Mouse (Mus musculus) forebrain, embryonic 12.5 days (tissue): ENCODE results near the gene Rnf114. TPM values are rescaled to one million over a fixed set of nuclear protein-coding genes. Genes with fewer than 3 reads are reported as not detected.

Experiments used
- ATAC-seq: fragments of 200-750 bp; cut with Nextera tagmentation; 2 replicates; pipeline ENCODE4 v1.8.0; 2017; ENCODE audit warnings: moderate TSS enrichment; ENCODE audit not compliant: low FRiP score
- H3K27ac ChIP-seq: fragments of 300-500 bp; sonication (generic); 2 replicates; pipeline ENCODE4 v1.5.1; 2016; ENCODE audit warnings: mild to moderate bottlenecking
- H3K27me3 ChIP-seq: fragments of 300-500 bp; sonication (generic); 2 replicates; pipeline ENCODE4 v1.6.1; 2016; ENCODE audit warnings: mild to moderate bottlenecking
- H3K36me3 ChIP-seq: fragments of 300-500 bp; sonication (generic); replicated peaks from 2 replicates; pipeline ENCODE4 v1.6.1; 2016; ENCODE audit warnings: mild to moderate bottlenecking
- H3K4me1 ChIP-seq: fragments of 300-500 bp; sonication (generic); 2 replicates; pipeline ENCODE4 v1.6.1; 2016
- H3K4me2 ChIP-seq: fragments of 300-500 bp; sonication (generic); 2 replicates; pipeline ENCODE4 v1.6.1; 2016; ENCODE audit warnings: mild to moderate bottlenecking, moderate library complexity
- H3K4me3 ChIP-seq: fragments of 300-500 bp; sonication (generic); replicated peaks from 2 replicates; pipeline ENCODE4 v1.5.1; 2016; ENCODE audit warnings: mild to moderate bottlenecking
- H3K9ac ChIP-seq: fragments of 300-500 bp; sonication (generic); 2 replicates; pipeline ENCODE4 v1.6.1; 2016; ENCODE audit warnings: mild to moderate bottlenecking
- H3K9me3 ChIP-seq: fragments of 300-500 bp; sonication (generic); 2 replicates; pipeline ENCODE4 v1.6.1; 2016
- WGBS: fragments of 180-500 bp; shearing (Covaris S2); methylation state at CpG from one replicate; pipeline ENCODE4 v1.1.7; 2016; 5-methylcytosine and 5-hydroxymethylcytosine counted together
- polyA plus RNA-seq: library from polyadenylated mRNA; unstranded; fragments of >200 nt; fragmentation: Nextera tagmentation; extraction: Ambion mirVana; gene quantifications from 2 replicates; pipeline ENCODE4 v1.2.1, GENCODE M21; 2016

Gene Rnf114
- polyA plus RNA-seq, 1 experiment from 2014 or later: 129 TPM

DNA sequence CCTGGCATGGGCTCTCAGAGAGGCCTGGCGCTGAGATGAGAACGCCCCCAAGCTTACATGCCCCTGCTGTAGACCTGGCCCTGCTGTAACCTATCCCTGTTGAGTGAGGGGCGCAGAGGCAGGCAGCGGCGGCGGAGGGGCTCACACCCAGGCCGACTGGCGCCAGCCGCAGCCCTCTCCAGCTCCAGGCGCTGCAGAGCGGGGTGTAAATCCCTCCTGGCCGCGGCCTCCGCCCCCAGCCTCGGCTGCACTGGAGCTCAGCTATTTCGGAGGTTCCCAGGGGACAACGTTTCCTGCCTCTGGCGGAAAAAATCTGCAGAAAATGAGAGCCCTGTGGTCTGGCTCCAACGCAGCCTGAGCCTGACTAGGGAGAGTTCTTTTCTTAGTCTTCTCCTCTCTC, 73.2 kb downstream of the Rnf114 start:
- Histone ChIP-seq H3K36me3 (no peaks in the 10 kb centered on the region), H3K27ac (peak overlapping the region; percentile 59; the same call in 1 of the 2 replicates), H3K9me3 (no peaks in the 10 kb centered on the region), H3K4me1 (peaks cover 24% of the 10 kb centered on the region), H3K4me3 (no peak overlapping the region), H3K4me2 (no peak overlapping the region), H3K27me3 (peaks cover 5% of the 10 kb centered on the region; the same call in 1 of the 2 replicates), H3K9ac (peak overlapping the region; percentile 29; the same call in 1 of the 2 replicates)
- 28% methylated on average over 19 of the region's 19 CpGs for WGBS
- ATAC-seq: no peak

Other genes starting within 250 kb of the Rnf114 start
- gene B4galt5, start 143.5 kb upstream of the Rnf114 start, polyA plus RNA-seq: 7.6 and 13.4 TPM in 2 replicates
- gene Slc9a8, start 70.9 kb upstream of the Rnf114 start, polyA plus RNA-seq: 26.5 and 26.7 TPM in 2 replicates
- gene Spata2, start 242 bp downstream of the Rnf114 start, polyA plus RNA-seq: 19.6 and 23.0 TPM in 2 replicates
- 11.8 and 14.6 TPM in 2 replicates for gene Snai1, start 45.5 kb downstream of the Rnf114 start, polyA plus RNA-seq
- 303 and 311 TPM in 2 replicates for gene Ube2v1, start 139.4 kb downstream of the Rnf114 start, polyA plus RNA-seq
- gene Gm20431, start 168.9 kb downstream of the Rnf114 start, polyA plus RNA-seq: 7.5 and 10.2 TPM in 2 replicates
- gene Cebpb, start 196.3 kb downstream of the Rnf114 start, polyA plus RNA-seq: 0.95 and 1.5 TPM in 2 replicates
- gene Tmem189, start 197.2 kb downstream of the Rnf114 start, polyA plus RNA-seq: 31.2 and 34.5 TPM in 2 replicates